Mouse (Mus musculus) effector memory CD4-positive, alpha-beta T cell, adult 7 months (primary cell): ENCODE results near the gene Gm10639. TPM values are rescaled to one million over a fixed set of nuclear protein-coding genes. Genes with fewer than 3 reads are reported as not detected.

ENCODE experiments used
- polyA plus RNA-seq: library from polyadenylated mRNA; unstranded; fragments of 100-300 nt; shearing (Covaris generic); gene quantifications from one replicate; pipeline ENCODE4 v1.2.1, GENCODE M21; 2017

Gene Gm10639
- not detected for polyA plus RNA-seq

GRCm38 (mm10) chr9:78289723-78290122, at the start of gene Gm10639:
Gene Gm10639 (plus strand): TSS chr9:78289923.

GRCm38 (mm10) chr9:78256914-78257313, 32.8 kb upstream of the Gm10639 start, which contains the start of gene Gm3776:
Gene Gm3776 (plus strand): TSS chr9:78257129.

GRCm38 (mm10) chr9:78314696-78315095, 25.0 kb downstream of the Gm10639 start, which contains the start of gene Omt2a:
Gene Omt2a (minus strand): TSS chr9:78314796.

GRCm38 (mm10) chr9:78327289-78327688, 37.6 kb downstream of the Gm10639 start, which contains the start of gene Omt2b:
Gene Omt2b (plus strand): TSS chr9:78327589.

Other genes with a start within 250 kb of the Gm10639 start
- gene Gcm1, start 238.0 kb upstream of the Gm10639 start, polyA plus RNA-seq: not detected
- 54.4 TPM for gene Fbxo9, start 180.9 kb upstream of the Gm10639 start, polyA plus RNA-seq
- 8.4 TPM for gene Ick, start 180.7 kb upstream of the Gm10639 start, polyA plus RNA-seq
- 2.4 TPM for gene Gsta4, start 107.1 kb upstream of the Gm10639 start, polyA plus RNA-seq
- gene Gsta1, start 59.3 kb upstream of the Gm10639 start, polyA plus RNA-seq: not detected
- gene Gm3776, start 32.8 kb upstream of the Gm10639 start, polyA plus RNA-seq: not detected
- not detected for gene Omt2a, start 24.9 kb downstream of the Gm10639 start, polyA plus RNA-seq
- gene Omt2b, start 37.7 kb downstream of the Gm10639 start, polyA plus RNA-seq: not detected
- gene Gsta2, start 65.9 kb downstream of the Gm10639 start, polyA plus RNA-seq: not detected
- gene Dppa5a, start 78.3 kb downstream of the Gm10639 start, polyA plus RNA-seq: not detected
- not detected for gene Ooep, start 88.8 kb downstream of the Gm10639 start, polyA plus RNA-seq
- 6.7 TPM for gene Ddx43, start 105.9 kb downstream of the Gm10639 start, polyA plus RNA-seq
- gene Cgas, start 153.3 kb downstream of the Gm10639 start, polyA plus RNA-seq: 2.5 TPM
- gene Mto1, start 158.3 kb downstream of the Gm10639 start, polyA plus RNA-seq: 17.3 TPM
- gene Gm17324, start 158.9 kb downstream of the Gm10639 start, polyA plus RNA-seq: 1.2 TPM
- 4,652 TPM for gene Eef1a1, start 199.2 kb downstream of the Gm10639 start, polyA plus RNA-seq